Mouse (Mus musculus) MEL (cell line): ENCODE results near the gene Atrx. TPM values are rescaled to one million over a fixed set of nuclear protein-coding genes. Genes with fewer than 3 reads are reported as not detected.

Experiments
- DNase-seq: peaks from one replicate; pipeline ENCODE4 v3.0.0; 2011; ENCODE audit warnings: low read depth, low spot score
- H3K27ac ChIP-seq: 2 replicates; pipeline ENCODE4 v1.5.1; 2012; ENCODE audit warnings: low read depth, mild to moderate bottlenecking, control low read depth, low read length, moderate library complexity; ENCODE audit not compliant: control insufficient read depth
- H3K27me3 ChIP-seq, 2 experiments: fragments of 150-350 bp in 1 of 2; sonication (generic) in 1 of 2; 2 replicates each; pipeline ENCODE4 v1.6.1; 2012; ENCODE audit warnings: low read length in 2 of 2, mild to moderate bottlenecking in 2 of 2, improper control_type of control experiment in 1 of 2, moderate library complexity in 1 of 2; ENCODE audit not compliant: insufficient read depth in 2 of 2, control insufficient read depth in 1 of 2
- H3K36me3 ChIP-seq, 2 experiments: 2 replicates each; pipeline ENCODE4 v1.6.1; 2012 to 2014; ENCODE audit warnings: low read length in 2 of 2, improper control_type of control experiment in 1 of 2, inconsistent platforms in 1 of 2, mild to moderate bottlenecking in 1 of 2; ENCODE audit not compliant: insufficient read depth in 2 of 2, control insufficient read depth in 1 of 2
- H3K4me1 ChIP-seq, 2 experiments: fragments of 150-350 bp in 1 of 2; sonication (generic) in 1 of 2; 2 replicates each; pipeline ENCODE4 v1.6.1; 2012; ENCODE audit warnings: low read length in 2 of 2, improper control_type of control experiment in 1 of 2, mild to moderate bottlenecking in 1 of 2; ENCODE audit not compliant: insufficient read depth in 2 of 2, control insufficient read depth in 1 of 2
- H3K4me3 ChIP-seq, 2 experiments: fragments of 150-350 bp in 1 of 2; sonication (generic) in 1 of 2; 2 replicates each; pipeline ENCODE4 v1.5.1; 2012; ENCODE audit warnings: low read depth in 2 of 2, low read length in 2 of 2, mild to moderate bottlenecking in 2 of 2, moderate library complexity in 2 of 2, control low read depth in 1 of 2, improper control_type of control experiment in 1 of 2; ENCODE audit not compliant: control insufficient read depth in 1 of 2, insufficient read depth in 1 of 2
- H3K79me2 ChIP-seq: 2 replicates; pipeline ENCODE4 v1.6.1; 2012; ENCODE audit warnings: mild to moderate bottlenecking, low read length, moderate library complexity; ENCODE audit not compliant: control insufficient read depth, poor library complexity, insufficient read depth
- H3K9ac ChIP-seq: 2 replicates; pipeline ENCODE4 v1.6.1; 2012; ENCODE audit warnings: low read depth, mild to moderate bottlenecking, control low read depth, low read length, moderate library complexity; ENCODE audit not compliant: control insufficient read depth, poor library complexity, severe bottlenecking
- H3K9me3 ChIP-seq: fragments of 150-350 bp; sonication (generic); replicated peaks from 2 replicates; pipeline ENCODE4 v1.6.1; 2012; ENCODE audit warnings: mild to moderate bottlenecking, low read length, improper control_type of control experiment, moderate library complexity; ENCODE audit not compliant: insufficient read depth
- BHLHE40 ChIP-seq: IDR thresholded peaks from 2 replicates; pipeline ENCODE4 v1.6.1; 2012; ENCODE audit warnings: low read depth, mild to moderate bottlenecking, inconsistent platforms, low read length, improper control_type of control experiment, borderline replicate concordance
- CHD1 ChIP-seq: IDR thresholded peaks from 2 replicates; pipeline ENCODE4 v1.6.1; 2012; ENCODE audit warnings: low read depth, mild to moderate bottlenecking, inconsistent platforms, low read length, improper control_type of control experiment
- CHD2 ChIP-seq: IDR thresholded peaks from 2 replicates; pipeline ENCODE4 v1.6.1; 2011; ENCODE audit warnings: low read length, improper control_type of control experiment
- CTCF ChIP-seq, 3 experiments: IDR thresholded peaks in 2 of 3; conservative IDR thresholded peaks in 1 of 3; 2 replicates each; pipeline ENCODE4 v1.5.1; 2011 to 2012; ENCODE audit warnings: low read length in 3 of 3, low read depth in 2 of 3, mild to moderate bottlenecking in 2 of 3, improper control_type of control experiment in 1 of 3, inconsistent platforms in 1 of 3, mixed read lengths in 1 of 3, moderate library complexity in 1 of 3; ENCODE audit not compliant: control insufficient read depth in 1 of 3, insufficient read depth in 1 of 3, poor library complexity in 1 of 3, severe bottlenecking in 1 of 3
- EP300 ChIP-seq, 2 experiments: IDR thresholded peaks; 2 replicates each; pipeline ENCODE4 v1.6.1; 2011; ENCODE audit warnings: improper control_type of control experiment in 2 of 2, low read length in 2 of 2, low read depth in 1 of 2, mild to moderate bottlenecking in 1 of 2
- ETS1 ChIP-seq: IDR thresholded peaks from 2 replicates; pipeline ENCODE4 v1.6.1; 2012; ENCODE audit warnings: low read depth, mild to moderate bottlenecking, inconsistent platforms, low read length, improper control_type of control experiment, moderate library complexity
- JUND ChIP-seq: IDR thresholded peaks from 2 replicates; pipeline ENCODE4 v1.6.1; 2011; ENCODE audit warnings: low read depth, mild to moderate bottlenecking, improper control_type of control experiment, low read length
- KAT2A ChIP-seq: conservative IDR thresholded peaks from 2 replicates; pipeline ENCODE4 v1.6.1; 2012; ENCODE audit warnings: low read depth, low read length, improper control_type of control experiment, inconsistent platforms
- MAFK ChIP-seq: IDR thresholded peaks from 2 replicates; pipeline ENCODE4 v1.6.1; 2011; ENCODE audit warnings: low read depth, mild to moderate bottlenecking, low read length, improper control_type of control experiment, borderline replicate concordance
- MAZ ChIP-seq: IDR thresholded peaks from 2 replicates; pipeline ENCODE4 v1.6.1; 2012; ENCODE audit warnings: low read depth, mild to moderate bottlenecking, inconsistent platforms, low read length, improper control_type of control experiment
- MEF2A ChIP-seq: IDR thresholded peaks from 2 replicates; pipeline ENCODE4 v1.6.1; 2014; ENCODE audit warnings: low read depth, mild to moderate bottlenecking, inconsistent platforms, low read length, improper control_type of control experiment; ENCODE audit not compliant: poor library complexity, insufficient replicate concordance, severe bottlenecking; ENCODE audit errors: extremely low read depth
- MYB ChIP-seq: IDR thresholded peaks from 2 replicates; pipeline ENCODE4 v1.6.1; 2011; ENCODE audit warnings: mild to moderate bottlenecking, low read depth, low read length, improper control_type of control experiment
- NELFE ChIP-seq: IDR thresholded peaks from 2 replicates; pipeline ENCODE4 v1.6.1; 2011; ENCODE audit warnings: low read depth, low read length, improper control_type of control experiment
- NRF1 ChIP-seq: IDR thresholded peaks from 2 replicates; pipeline ENCODE4 v1.6.1; 2014; ENCODE audit warnings: low read depth, mild to moderate bottlenecking, inconsistent platforms, low read length, improper control_type of control experiment, moderate library complexity; ENCODE audit not compliant: poor library complexity, insufficient read depth, severe bottlenecking
- POLR2A ChIP-seq, 2 experiments: IDR thresholded peaks; 2 replicates each; pipeline ENCODE4 v1.6.1; 2011 to 2012; ENCODE audit warnings: low read length in 2 of 2, mild to moderate bottlenecking in 2 of 2, control low read depth in 1 of 2, improper control_type of control experiment in 1 of 2, low read depth in 1 of 2, moderate library complexity in 1 of 2; ENCODE audit not compliant: control insufficient read depth in 1 of 2, insufficient read depth in 1 of 2, poor library complexity in 1 of 2
- POLR2AphosphoS2 ChIP-seq: IDR thresholded peaks from 2 replicates; pipeline ENCODE4 v1.6.1; 2011; ENCODE audit warnings: low read length, improper control_type of control experiment
- POLR2AphosphoS5 ChIP-seq: IDR thresholded peaks from 2 replicates; pipeline ENCODE4 v1.6.1; 2012; ENCODE audit warnings: low read depth, borderline replicate concordance, mild to moderate bottlenecking, inconsistent platforms, low read length, moderate library complexity, mixed read lengths
- RAD21 ChIP-seq: IDR thresholded peaks from 2 replicates; pipeline ENCODE4 v1.6.1; 2011; ENCODE audit warnings: mild to moderate bottlenecking, low read depth, low read length, improper control_type of control experiment
- SIN3A ChIP-seq: IDR thresholded peaks from 2 replicates; pipeline ENCODE4 v1.6.1; 2012; ENCODE audit warnings: low read length, improper control_type of control experiment, inconsistent platforms
- TAL1 ChIP-seq: IDR thresholded peaks from 2 replicates; pipeline ENCODE4 v1.6.1; 2012; ENCODE audit warnings: mild to moderate bottlenecking, inconsistent platforms, low read length, moderate library complexity, mixed read lengths
- TCF12 ChIP-seq: IDR thresholded peaks from 2 replicates; pipeline ENCODE4 v1.6.1; 2014; ENCODE audit warnings: low read depth, mild to moderate bottlenecking, inconsistent platforms, low read length, improper control_type of control experiment, moderate library complexity
- USF2 ChIP-seq, 2 experiments: IDR thresholded peaks; 2 replicates each; pipeline ENCODE4 v1.6.1; 2011 to 2012; ENCODE audit warnings: improper control_type of control experiment in 2 of 2, low read length in 2 of 2, borderline replicate concordance in 1 of 2, inconsistent platforms in 1 of 2, low read depth in 1 of 2, mild to moderate bottlenecking in 1 of 2; ENCODE audit not compliant: insufficient read depth in 1 of 2
- ZC3H11A ChIP-seq: IDR thresholded peaks from 2 replicates; pipeline ENCODE4 v1.6.1; 2012; ENCODE audit warnings: low read depth, mild to moderate bottlenecking, inconsistent platforms, low read length, improper control_type of control experiment
- ZNF384 ChIP-seq: IDR thresholded peaks from 2 replicates; pipeline ENCODE4 v1.6.1; 2012; ENCODE audit warnings: low read depth, mild to moderate bottlenecking, inconsistent platforms, low read length, improper control_type of control experiment
- polyA plus RNA-seq, 2 experiments: library from polyadenylated mRNA; stranded (reverse) in 1 of 2; unstranded in 1 of 2; fragments of >175 nt in 1 of 2; fragments of >200 nt in 1 of 2; gene quantifications; 2 replicates each; pipeline versions ENCODE4 v1.2.1 to v1.2.4; 2012; ENCODE audit warnings: low replicate concordance in 2 of 2, low read depth in 1 of 2; ENCODE audit not compliant: insufficient read length in 2 of 2, insufficient read depth in 1 of 2, missing spikeins in 1 of 2
- total RNA-seq: library from RNA; depleted of rRNA; stranded (reverse); fragments of 300-350 nt; gene quantifications from 2 replicates; pipeline ENCODE4 v1.2.3, GENCODE M21; 2012

Atrx gene
- total and polyA plus RNA-seq, 3 experiments: 44.4 to 379 (median 46.9) TPM

DNA sequence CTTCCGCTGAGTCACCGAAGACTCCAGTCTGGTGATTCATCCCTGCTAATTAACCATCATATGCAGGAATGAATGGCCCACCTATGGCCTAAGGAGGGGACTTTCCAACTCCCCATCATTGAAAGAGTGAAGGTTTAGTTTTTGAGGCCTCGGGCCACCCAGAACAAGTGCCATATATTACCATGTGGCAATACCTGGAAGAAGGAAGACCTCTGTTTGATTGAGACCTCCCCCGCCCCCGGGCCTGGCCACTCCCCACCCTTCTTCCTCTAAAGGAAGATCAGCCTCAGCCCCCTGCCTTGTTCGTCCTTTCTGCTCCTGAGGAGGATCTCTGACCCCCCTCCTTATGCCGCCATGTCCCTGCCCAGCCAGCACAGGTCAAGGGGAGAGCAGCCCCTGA, 10.0 kb upstream of the Atrx start:
- no peaks in the 10 kb centered on the region for H3K27me3 ChIP-seq
- H3K9ac ChIP-seq: no peak overlapping the region
- no peaks in the 10 kb centered on the region for H3K79me2 ChIP-seq
- no peaks in the 10 kb centered on the region for H3K4me1 ChIP-seq
- no peak overlapping the region for H3K4me3 ChIP-seq
- H3K36me3 ChIP-seq: no peaks in the 10 kb centered on the region
- no peak for DNase-seq
- no peak overlapping the region for H3K27ac ChIP-seq
- H3K9me3 ChIP-seq: no peaks in the 10 kb centered on the region
- TF ChIP-seq MEF2A (no peak), JUND (no peak), MAZ (no peak), USF2 (IDR thresholded peaks at IDR 0.05; ENCODE audit: borderline replicate concordance in 1 of 2, insufficient read depth in 1 of 2, low read depth in 1 of 2, low read length in 2 of 2) (no peak), POLR2AphosphoS2 (no peak), RAD21 (no peak), BHLHE40 (no peak), SIN3A (no peak), MAFK (no peak), KAT2A (no peak), CTCF (IDR thresholded peaks at IDR 0.05 in 2 of 3, conservative IDR thresholded peaks at IDR 0.05 in 1 of 3; ENCODE audit: control insufficient read depth in 1 of 3, insufficient read depth in 1 of 3, low read depth in 2 of 3, low read length in 3 of 3, poor library complexity in 1 of 3, severe bottlenecking in 1 of 3) (no peak)

DNA sequence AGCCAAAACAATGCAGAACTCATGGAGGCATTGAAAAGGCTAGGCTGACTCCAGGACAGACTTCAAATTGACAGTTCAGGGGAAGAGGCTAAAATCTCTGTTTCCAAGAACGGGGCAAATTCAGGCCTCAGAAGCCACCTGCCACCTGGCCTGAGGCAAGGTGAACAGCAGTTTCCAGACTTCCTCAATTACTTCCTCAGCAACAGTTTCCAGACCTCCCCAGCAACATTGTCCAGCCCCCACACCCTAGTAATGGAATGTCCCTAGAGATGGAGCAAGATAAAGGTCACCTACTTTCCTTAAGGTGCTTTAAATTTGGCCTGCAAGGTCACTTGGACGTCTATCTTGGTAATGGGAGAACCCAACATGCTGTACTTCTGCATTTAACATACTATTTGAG, 8.5 kb upstream of the Atrx start:
- H3K27me3 ChIP-seq: no peaks in the 10 kb centered on the region
- H3K4me1 ChIP-seq: no peaks in the 10 kb centered on the region
- no peaks in the 10 kb centered on the region for H3K79me2 ChIP-seq
- no peak for DNase-seq
- no peak overlapping the region for H3K4me3 ChIP-seq
- no peaks in the 10 kb centered on the region for H3K9me3 ChIP-seq
- H3K36me3 ChIP-seq: no peaks in the 10 kb centered on the region
- no peak overlapping the region for H3K27ac ChIP-seq
- TF ChIP-seq ZC3H11A (no peak), TAL1 (no peak), JUND (no peak), TCF12 (no peak), POLR2AphosphoS5 (no peak), NRF1 (no peak), MYB (no peak), RAD21 (no peak), CHD2 (no peak), POLR2A (IDR thresholded peaks at IDR 0.05; ENCODE audit: control insufficient read depth in 1 of 2, insufficient read depth in 1 of 2, low read depth in 1 of 2, low read length in 2 of 2, poor library complexity in 1 of 2) (no peak), MAZ (no peak), USF2 (IDR thresholded peaks at IDR 0.05; ENCODE audit: borderline replicate concordance in 1 of 2, insufficient read depth in 1 of 2, low read depth in 1 of 2, low read length in 2 of 2) (no peak), NELFE (no peak), MAFK (no peak), CHD1 (no peak), ZNF384 (no peak), ETS1 (no peak), EP300 (IDR thresholded peaks at IDR 0.05; ENCODE audit: low read depth in 1 of 2, low read length in 2 of 2) (no peak)
- no peak overlapping the region for H3K9ac ChIP-seq
